Mouse (Mus musculus): Measurements from ENCODE around the gene Tmbim6. TPM values are rescaled to one million over a fixed set of nuclear protein-coding genes. Genes with fewer than 3 reads are reported as not detected.

The Tmbim6 gene
- polyA plus RNA-seq, 1 experiment from 2014 or later: 346 TPM

GRCm38 (mm10) chr15:99449131-99449750, 56.6 kb downstream of the Tmbim6 start:
- peak; percentile 87 for ATAC-seq
- Histone ChIP-seq H3K4me1 (ENCODE audit: control insufficient read depth, insufficient read depth, low read depth, low read length) (peaks cover 14% of the 10 kb centered on the region), H3K36me3 (ENCODE audit: control insufficient read depth, insufficient read depth, low read length) (no peaks in the 10 kb centered on the region), H3K4me3 (ENCODE audit: low read length) (no peak overlapping the region), H3K27me3 (replicated peaks; ENCODE audit: control insufficient read depth, insufficient read depth, low read length) (no peaks in the 10 kb centered on the region), H3K9me3 (ENCODE audit: control insufficient read depth, low read length) (no peaks in the 10 kb centered on the region), H3K4me2 (ENCODE audit: low read length) (no peak overlapping the region), H3K9ac (ENCODE audit: low read depth, low read length) (no peak overlapping the region), H3K27ac (ENCODE audit: low read depth, low read length) (peak overlapping the region; percentile 41)
- WGBS: 44% methylated on average over 9 of the region's 9 CpGs

GRCm38 (mm10) chr15:99449751-99450280, 57.1 kb downstream of the Tmbim6 start:
- no peak for ATAC-seq
- Histone ChIP-seq H3K4me2 (ENCODE audit: low read length) (no peak overlapping the region), H3K4me3 (ENCODE audit: low read length) (no peak overlapping the region), H3K4me1 (ENCODE audit: control insufficient read depth, insufficient read depth, low read depth, low read length) (peaks cover 18% of the 10 kb centered on the region), H3K9me3 (ENCODE audit: control insufficient read depth, low read length) (no peaks in the 10 kb centered on the region), H3K9ac (ENCODE audit: low read depth, low read length) (no peak overlapping the region), H3K36me3 (ENCODE audit: control insufficient read depth, insufficient read depth, low read length) (no peaks in the 10 kb centered on the region), H3K27me3 (replicated peaks; ENCODE audit: control insufficient read depth, insufficient read depth, low read length) (no peaks in the 10 kb centered on the region), H3K27ac (ENCODE audit: low read depth, low read length) (peak overlapping the region; percentile 41)
- WGBS: 81% methylated on average over 8 of the region's 8 CpGs

DNA sequence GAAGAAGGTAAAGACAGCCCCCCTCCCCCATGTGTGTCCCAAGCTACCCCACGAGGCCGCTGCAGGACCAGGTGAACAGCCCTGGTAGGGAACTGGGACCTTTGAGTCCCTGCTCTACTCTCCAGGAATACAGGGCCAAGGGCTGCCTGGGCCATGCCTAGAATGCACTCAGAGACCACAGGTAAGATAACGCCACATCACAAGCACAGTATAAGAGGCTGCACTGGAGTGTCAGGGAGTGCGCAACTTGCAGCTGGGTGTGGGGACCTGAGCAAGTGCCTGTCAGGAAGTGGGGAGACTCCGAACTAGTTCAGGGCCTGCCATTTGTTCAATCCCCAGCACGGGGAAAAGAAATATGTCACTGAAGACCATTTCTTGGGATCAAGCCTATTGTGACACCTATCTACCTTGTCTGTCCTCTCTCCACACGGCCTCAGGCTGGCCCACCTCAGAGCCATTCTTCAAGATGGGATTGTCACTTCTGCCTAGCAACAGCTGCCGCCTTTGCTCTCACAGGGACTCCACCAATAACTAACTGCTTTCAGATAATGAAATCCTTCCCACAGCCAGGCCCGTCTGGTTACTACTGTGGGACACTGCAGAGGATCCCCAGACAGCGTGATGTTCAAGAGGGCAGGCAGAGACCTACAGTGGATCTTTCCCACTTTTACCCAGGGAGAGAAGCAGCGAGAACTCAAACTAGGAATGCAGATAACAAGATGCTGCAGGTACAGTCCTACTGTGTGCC, 60.6 kb downstream of the Tmbim6 start:
- Histone ChIP-seq H3K27me3 (replicated peaks; ENCODE audit: control insufficient read depth, insufficient read depth, low read length) (no peaks in the 10 kb centered on the region), H3K9me3 (ENCODE audit: control insufficient read depth, low read length) (no peaks in the 10 kb centered on the region), H3K4me3 (ENCODE audit: low read length) (no peak overlapping the region), H3K9ac (ENCODE audit: low read depth, low read length) (no peak overlapping the region), H3K4me1 (ENCODE audit: control insufficient read depth, insufficient read depth, low read depth, low read length) (peaks cover 39% of the 10 kb centered on the region), H3K27ac (ENCODE audit: low read depth, low read length) (no peak overlapping the region), H3K4me2 (ENCODE audit: low read length) (no peak overlapping the region), H3K36me3 (ENCODE audit: control insufficient read depth, insufficient read depth, low read length) (no peaks in the 10 kb centered on the region)
- no peak for ATAC-seq
- 71% methylated on average over 11 of the region's 11 CpGs for WGBS

GRCm38 (mm10) chr15:99454585-99455279, 62.0 kb downstream of the Tmbim6 start:
- H3K27me3 ChIP-seq (replicated peaks; ENCODE audit: control insufficient read depth, insufficient read depth, low read length): no peaks in the 10 kb centered on the region
- H3K4me1 ChIP-seq (ENCODE audit: control insufficient read depth, insufficient read depth, low read depth, low read length): peaks cover 40% of the 10 kb centered on the region
- H3K27ac ChIP-seq (ENCODE audit: low read depth, low read length): no peak overlapping the region
- H3K4me3 ChIP-seq (ENCODE audit: low read length): no peak overlapping the region
- no peaks in the 10 kb centered on the region for H3K36me3 ChIP-seq (ENCODE audit: control insufficient read depth, insufficient read depth, low read length)
- ATAC-seq: no peak
- H3K9ac ChIP-seq (ENCODE audit: low read depth, low read length): no peak overlapping the region
- 54% methylated on average over 7 of the region's 7 CpGs for WGBS
- H3K4me2 ChIP-seq (ENCODE audit: low read length): no peak overlapping the region
- H3K9me3 ChIP-seq (ENCODE audit: control insufficient read depth, low read length): no peaks in the 10 kb centered on the region

DNA sequence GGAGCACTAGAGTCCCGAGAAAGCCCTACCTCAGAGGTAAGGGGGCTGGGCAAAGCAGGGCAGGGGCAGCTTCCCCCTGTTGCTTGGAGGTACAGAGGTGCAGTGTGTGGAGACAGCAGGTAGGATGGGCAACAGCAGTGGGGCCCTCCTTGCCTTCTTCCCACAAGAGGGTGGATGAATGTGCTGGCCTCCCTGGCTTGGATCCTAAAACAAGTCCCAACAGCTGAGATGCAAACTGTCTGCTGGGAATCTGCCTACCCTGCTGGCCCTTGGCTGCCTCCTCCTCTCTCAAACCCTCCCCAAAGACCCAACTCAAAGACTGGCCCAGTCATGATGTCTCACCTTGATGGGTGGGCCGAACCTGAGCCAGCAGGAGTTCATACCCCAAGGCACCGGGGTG, 62.7 kb downstream of the Tmbim6 start:
- Histone ChIP-seq H3K27ac (ENCODE audit: low read depth, low read length) (no peak overlapping the region), H3K4me1 (ENCODE audit: control insufficient read depth, insufficient read depth, low read depth, low read length) (peaks cover 38% of the 10 kb centered on the region), H3K4me3 (ENCODE audit: low read length) (no peak overlapping the region), H3K36me3 (ENCODE audit: control insufficient read depth, insufficient read depth, low read length) (no peaks in the 10 kb centered on the region), H3K9ac (ENCODE audit: low read depth, low read length) (no peak overlapping the region), H3K27me3 (replicated peaks; ENCODE audit: control insufficient read depth, insufficient read depth, low read length) (no peaks in the 10 kb centered on the region), H3K9me3 (ENCODE audit: control insufficient read depth, low read length) (no peaks in the 10 kb centered on the region), H3K4me2 (ENCODE audit: low read length) (peak overlapping the region; percentile 84; the same call in 1 of the 2 replicates)
- ATAC-seq: no peak
- WGBS: 77% methylated on average over 3 of the region's 3 CpGs

GRCm38 (mm10) chr15:99456338-99456962, 63.8 kb downstream of the Tmbim6 start:
- ATAC-seq: peak; percentile 3; the same call in 1 of the 2 replicates
- peaks cover 38% of the 10 kb centered on the region for H3K4me1 ChIP-seq (ENCODE audit: control insufficient read depth, insufficient read depth, low read depth, low read length)

GRCm38 (mm10) chr15:99456963-99457605, 64.4 kb downstream of the Tmbim6 start:
- WGBS: 0% methylated on average over 27 of the region's 43 CpGs
- H3K4me1 ChIP-seq (ENCODE audit: control insufficient read depth, insufficient read depth, low read depth, low read length): peaks cover 38% of the 10 kb centered on the region

More at GRCm38 (mm10) chr15:99456338-99456962, 63.8 kb downstream of the Tmbim6 start:
- peak overlapping the region; percentile 77 for H3K9ac ChIP-seq (ENCODE audit: low read depth, low read length)
- H3K4me3 ChIP-seq (ENCODE audit: low read length): peak overlapping the region; percentile 70
- 14% methylated on average over 7 of the region's 7 CpGs for WGBS
- H3K4me2 ChIP-seq (ENCODE audit: low read length): peak overlapping the region; percentile 84
- no peaks in the 10 kb centered on the region for H3K36me3 ChIP-seq (ENCODE audit: control insufficient read depth, insufficient read depth, low read length)
- H3K27me3 ChIP-seq (replicated peaks; ENCODE audit: control insufficient read depth, insufficient read depth, low read length): no peaks in the 10 kb centered on the region
- H3K27ac ChIP-seq (ENCODE audit: low read depth, low read length): peak overlapping the region; percentile 95
- no peaks in the 10 kb centered on the region for H3K9me3 ChIP-seq (ENCODE audit: control insufficient read depth, low read length)

GRCm38 (mm10) chr15:99457606-99458401, 65.1 kb downstream of the Tmbim6 start, which contains the start of gene Nckap5l:
Nckap5l (minus strand) TSS chr15:99457748.
- peak; percentile 93 for ATAC-seq
- WGBS: 0% methylated on average over 38 of the region's 45 CpGs
- Histone ChIP-seq H3K27ac (ENCODE audit: low read depth, low read length) (peak within 1 kb of the TSS; percentile 95), H3K27me3 (replicated peaks; ENCODE audit: control insufficient read depth, insufficient read depth, low read length) (no peaks in the 10 kb centered on the region), H3K9me3 (ENCODE audit: control insufficient read depth, low read length) (no peaks in the 10 kb centered on the region), H3K4me2 (ENCODE audit: low read length) (peak within 1 kb of the TSS; percentile 84), H3K36me3 (ENCODE audit: control insufficient read depth, insufficient read depth, low read length) (no peaks in the 10 kb centered on the region), H3K4me3 (ENCODE audit: low read length) (peak within 1 kb of the TSS; percentile 70), H3K9ac (ENCODE audit: low read depth, low read length) (peak within 1 kb of the TSS; percentile 77), H3K4me1 (ENCODE audit: control insufficient read depth, insufficient read depth, low read depth, low read length) (peaks cover 38% of the 10 kb centered on the region)

More at GRCm38 (mm10) chr15:99456963-99457605, 64.4 kb downstream of the Tmbim6 start:
- Histone ChIP-seq H3K4me2 (ENCODE audit: low read length) (peak overlapping the region; percentile 84), H3K9ac (ENCODE audit: low read depth, low read length) (peak overlapping the region; percentile 77), H3K27me3 (replicated peaks; ENCODE audit: control insufficient read depth, insufficient read depth, low read length) (no peaks in the 10 kb centered on the region), H3K9me3 (ENCODE audit: control insufficient read depth, low read length) (no peaks in the 10 kb centered on the region), H3K36me3 (ENCODE audit: control insufficient read depth, insufficient read depth, low read length) (no peaks in the 10 kb centered on the region), H3K27ac (ENCODE audit: low read depth, low read length) (peak overlapping the region; percentile 95), H3K4me3 (ENCODE audit: low read length) (peak overlapping the region; percentile 70)
- ATAC-seq: peak; percentile 77

Measured in hindbrain, embryonic 16.5 days (tissue).